Mouse (Mus musculus) kidney, postnatal 36 days (tissue): ENCODE results near the gene Gm20547.
"Not testable (repeated sequence)": the region's sequence is repeated elsewhere in the genome, so short reads cannot be mapped to it uniquely, and the experiment has no call there.

Source experiments
- DNase-seq, 2 experiments: peaks; one replicate each; pipeline ENCODE4 v3.0.0; 2021 to 2022; ENCODE audit warnings: mixed read lengths in 2 of 2

The Gm20547 gene

DNA sequence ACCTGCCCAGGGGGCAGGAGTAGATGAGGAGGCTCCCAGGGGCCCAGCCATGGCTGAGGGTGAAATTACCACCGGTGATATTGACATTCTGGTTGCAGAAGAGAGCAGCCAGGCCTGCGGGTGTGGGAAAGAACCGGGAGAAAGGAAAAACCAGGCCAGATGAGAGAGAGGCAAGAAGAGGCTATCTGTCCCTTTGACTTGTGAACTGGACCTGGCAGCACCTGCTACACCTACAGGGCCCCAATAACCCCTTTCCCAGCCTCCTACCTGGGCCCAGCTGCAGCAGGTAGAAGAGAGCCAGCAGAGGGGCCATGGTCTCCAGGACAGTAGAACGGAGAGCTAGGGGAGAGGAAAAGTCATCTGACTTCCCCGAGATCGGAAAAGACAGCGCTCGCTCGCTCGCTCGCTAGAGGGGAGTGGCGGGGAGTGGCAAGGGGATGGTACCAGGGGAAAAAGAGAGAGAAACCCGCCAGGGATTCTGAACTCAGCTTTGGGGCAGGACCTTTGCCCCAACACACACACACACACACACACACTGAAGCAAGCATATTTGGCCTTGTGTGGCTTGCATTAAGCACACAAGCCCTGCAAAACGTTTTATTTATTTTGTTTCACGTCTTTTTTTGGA, at the start of gene Gm20547:
Gene Gm20547 (minus strand): TSS at position 360 of the 628 bp plus-strand sequence.
- peak; percentile 58 to 66 for DNase-seq

DNA sequence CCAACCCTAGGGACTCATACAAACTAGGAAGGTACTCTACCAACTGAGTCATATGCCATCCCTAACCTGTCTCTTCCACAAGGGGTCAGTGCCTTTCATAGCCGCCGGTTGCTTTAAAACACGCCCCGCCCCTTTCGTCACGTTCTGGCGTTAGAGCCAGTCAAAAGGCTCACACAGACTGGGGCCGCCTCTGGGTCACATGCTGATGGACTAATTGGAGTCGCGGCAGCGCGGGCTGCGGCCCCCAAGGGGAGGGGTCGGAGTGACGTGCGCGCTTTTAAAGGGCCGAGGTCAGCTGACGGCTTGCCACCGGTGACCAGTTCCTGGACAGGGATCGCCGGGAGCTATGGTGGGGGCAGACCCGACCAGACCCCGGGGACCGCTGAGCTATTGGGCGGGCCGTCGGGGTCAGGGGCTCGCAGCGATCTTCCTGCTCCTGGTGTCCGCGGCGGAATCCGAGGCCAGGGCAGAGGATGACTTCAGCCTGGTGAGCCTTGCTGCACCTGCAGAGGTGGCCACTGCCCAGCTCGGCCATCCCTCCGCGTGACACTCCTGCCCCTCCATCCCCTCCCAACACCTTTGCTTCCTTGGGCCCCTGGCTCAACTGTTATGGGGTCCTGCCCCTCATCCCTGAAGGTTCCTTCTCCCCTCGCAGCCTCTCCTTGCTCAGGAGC, 49.4 kb upstream of the Gm20547 start, which contains the start of gene Neu1:
Gene Neu1 (plus strand): TSS at position 193 of the 674 bp plus-strand sequence.
- peak; percentile 100 for DNase-seq

DNA sequence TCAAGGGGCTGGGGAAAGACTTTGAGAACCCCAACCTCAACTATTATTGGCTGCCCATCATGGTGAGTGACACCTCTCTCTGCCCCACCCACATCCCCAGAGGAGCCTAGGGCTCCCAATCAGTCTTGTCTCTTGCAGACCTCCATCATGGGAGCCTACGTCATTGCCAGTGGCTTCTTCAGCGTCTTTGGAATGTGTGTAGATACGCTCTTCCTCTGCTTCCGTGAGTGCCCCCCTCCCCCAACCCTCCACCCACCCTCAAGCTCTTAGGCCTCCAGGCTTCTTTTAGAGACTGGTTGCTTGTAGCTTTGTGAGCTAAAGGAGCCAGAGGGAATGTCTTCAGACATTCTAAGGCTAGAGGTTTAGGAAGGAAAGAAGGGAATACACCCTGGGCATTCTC, 47.0 kb upstream of the Gm20547 start:
- no peak for DNase-seq

DNA sequence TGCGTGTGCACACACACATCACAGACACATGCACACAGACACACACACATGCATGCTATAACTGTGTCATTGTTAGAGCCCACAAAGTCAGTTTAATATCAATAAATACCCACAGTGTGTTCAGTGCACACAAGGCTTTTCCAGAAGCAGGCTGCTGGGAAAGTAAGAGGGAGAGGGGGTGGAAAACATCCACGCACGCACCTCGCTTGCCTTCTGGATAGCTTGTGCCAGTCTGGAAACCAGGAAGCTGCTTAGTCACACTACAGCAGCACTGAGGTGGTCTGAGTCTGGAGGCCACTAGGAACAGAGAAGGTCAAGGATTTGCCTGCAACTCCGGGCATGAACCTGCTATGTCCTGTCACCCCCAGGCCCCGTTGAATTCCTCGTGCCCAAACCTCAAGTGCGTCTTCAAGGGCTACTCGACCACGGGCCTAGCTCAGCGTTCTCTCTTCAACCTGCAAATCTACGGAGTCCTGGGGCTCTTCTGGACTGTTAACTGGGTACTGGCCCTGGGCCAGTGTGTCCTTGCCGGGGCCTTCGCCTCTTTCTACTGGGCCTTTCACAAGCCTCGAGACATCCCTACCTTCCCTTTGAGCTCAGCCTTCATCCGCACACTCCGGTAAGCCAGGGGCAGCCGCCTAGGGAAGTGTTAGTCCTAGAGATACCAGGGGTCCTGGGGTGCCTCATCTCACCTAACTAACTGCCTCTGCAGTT, 45.6 kb upstream of the Gm20547 start:
- DNase-seq, result no peak

DNA sequence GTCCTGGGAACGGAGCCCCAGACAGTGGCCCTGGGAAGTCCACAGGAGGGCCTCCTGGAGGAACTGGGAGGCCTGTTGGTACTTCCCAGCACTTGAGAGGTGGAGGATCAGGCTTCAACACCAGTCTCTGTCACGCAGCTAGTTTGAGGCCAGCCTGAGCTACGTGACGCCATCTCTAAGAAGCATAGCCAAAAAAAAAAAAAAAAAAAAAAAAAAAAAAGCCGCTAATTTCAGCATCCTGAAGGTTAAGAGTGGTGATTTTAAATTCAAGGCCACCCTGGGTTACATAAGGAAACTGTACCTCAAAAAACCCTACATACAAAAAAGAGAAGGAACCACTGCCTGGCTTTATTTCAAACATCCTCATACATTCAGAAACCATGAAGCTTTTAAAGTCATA, 42.4 kb upstream of the Gm20547 start:
- DNase-seq, result no peak

DNA sequence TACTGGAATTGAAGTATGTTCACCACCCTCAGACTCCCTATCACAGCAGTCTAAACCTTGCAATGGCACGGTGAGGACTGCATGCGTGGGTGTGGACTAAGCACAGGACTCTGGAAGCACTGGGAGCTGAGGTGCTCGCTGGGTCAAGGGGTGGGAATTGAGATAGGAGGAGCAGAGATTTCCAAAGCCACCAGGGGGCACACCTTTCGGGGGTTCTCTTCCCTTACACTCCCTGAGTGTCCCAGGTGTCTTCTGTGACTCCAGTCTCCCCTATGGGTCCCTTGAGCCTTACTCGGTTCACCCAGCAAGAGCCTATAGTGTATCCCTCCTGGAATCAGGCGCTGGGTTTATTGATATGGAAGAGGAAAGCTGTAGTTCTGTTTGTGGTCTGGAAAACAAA, 41.1 kb upstream of the Gm20547 start:
- peak in 1 of 2 experiments; percentile 52 for DNase-seq

DNA sequence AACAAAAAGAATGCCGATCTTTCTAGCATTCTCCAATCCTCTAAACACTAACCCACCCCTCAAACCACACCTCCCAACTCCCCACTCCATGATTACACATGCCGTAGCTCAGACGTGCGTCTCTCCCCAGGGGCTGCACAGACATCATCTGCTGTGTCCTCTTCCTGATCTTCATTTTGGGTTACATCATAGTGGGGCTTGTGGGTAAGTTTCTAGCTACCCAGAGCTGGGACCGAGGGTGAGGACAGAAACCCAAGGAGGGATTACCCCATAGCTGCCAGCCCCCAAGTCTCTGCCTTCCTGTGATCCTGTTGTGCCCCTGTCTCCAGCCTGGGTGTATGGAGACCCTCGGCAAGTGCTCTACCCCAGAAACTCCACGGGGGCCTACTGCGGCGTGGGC, 35.3 kb upstream of the Gm20547 start:
- no peak for DNase-seq

DNA sequence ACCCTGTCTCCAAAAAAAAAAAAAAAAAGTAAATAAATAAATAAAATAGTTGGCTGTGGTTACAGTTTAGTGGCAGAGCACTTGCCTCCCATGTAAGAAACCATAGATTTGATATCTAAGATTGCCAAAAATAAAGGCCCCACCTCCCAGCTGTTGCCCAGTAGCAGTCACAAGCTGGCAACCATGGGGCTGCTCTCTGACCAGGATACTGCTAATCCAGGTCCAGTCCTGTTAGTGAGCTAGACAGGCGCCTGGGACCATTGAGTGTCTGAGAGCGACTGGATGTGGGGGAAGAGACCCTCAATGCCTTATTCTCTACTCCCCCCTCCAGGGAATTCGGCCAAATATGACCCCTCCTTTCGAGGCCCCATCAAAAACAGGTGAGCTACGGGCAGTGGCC, 34.5 kb upstream of the Gm20547 start:
- DNase-seq, result no peak

DNA sequence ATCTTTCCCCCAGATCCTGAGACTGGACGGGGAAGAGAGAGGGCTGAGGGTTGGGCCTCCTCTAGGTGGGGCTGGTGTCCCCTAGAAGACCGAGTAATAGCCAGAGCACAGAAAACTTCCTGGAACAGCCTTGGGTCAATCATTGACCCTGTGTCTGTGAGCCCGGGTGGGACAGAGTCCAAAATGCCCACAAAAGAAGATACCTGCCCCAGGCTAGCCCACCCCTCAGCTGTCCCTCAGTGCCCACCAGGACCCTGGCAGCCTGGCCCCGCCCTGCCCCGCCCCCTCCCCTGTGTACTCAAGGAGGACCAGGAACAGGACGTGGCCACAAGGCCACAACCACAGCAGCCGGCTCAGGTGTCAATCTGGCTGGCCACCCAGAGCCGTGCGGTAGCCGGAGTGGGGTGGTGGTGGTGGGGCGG, 33.6 kb upstream of the Gm20547 start:
- DNase-seq, result peak; percentile 86 to 87

DNA sequence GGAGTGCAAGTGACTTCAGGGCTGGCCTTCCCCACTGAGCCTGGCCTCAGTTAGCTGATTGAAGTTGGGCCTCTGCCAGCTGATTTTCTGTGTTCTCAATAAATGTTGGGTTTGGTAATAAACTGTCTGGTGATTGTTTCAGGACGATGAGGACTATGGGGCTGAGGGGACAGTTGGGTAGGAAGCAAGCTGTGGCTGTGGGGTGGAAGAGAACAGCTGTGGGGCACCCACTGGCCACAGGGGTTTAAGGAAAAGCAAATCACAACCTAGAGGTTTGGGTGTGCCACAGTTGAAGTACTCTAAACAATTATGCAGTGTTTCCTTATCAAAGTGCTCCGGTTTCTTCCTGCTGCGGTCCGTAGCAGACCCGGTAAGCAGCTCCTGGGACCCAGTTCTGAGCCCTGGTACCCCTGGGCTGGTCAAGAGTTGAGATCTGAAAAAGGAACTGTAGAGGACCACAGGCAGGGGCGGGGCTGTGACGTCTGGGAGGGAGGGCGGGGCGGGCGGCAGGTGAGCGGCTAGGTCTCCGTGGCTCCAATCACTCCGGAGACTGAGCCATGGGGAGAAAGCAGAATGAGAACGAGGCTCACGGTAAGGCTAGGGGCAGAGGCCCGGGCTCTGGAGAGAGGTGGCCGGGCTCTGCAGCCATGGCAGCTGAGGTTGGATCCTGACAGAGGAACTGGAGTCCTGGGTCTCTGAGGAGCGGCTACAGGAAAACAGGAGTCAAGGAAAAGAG, 32.3 kb upstream of the Gm20547 start, which contains the start of gene Slc44a4:
Gene Slc44a4 (plus strand): TSS at position 537 of the 736 bp plus-strand sequence.
- DNase-seq, result peak in 1 of 2 experiments; percentile 78

DNA sequence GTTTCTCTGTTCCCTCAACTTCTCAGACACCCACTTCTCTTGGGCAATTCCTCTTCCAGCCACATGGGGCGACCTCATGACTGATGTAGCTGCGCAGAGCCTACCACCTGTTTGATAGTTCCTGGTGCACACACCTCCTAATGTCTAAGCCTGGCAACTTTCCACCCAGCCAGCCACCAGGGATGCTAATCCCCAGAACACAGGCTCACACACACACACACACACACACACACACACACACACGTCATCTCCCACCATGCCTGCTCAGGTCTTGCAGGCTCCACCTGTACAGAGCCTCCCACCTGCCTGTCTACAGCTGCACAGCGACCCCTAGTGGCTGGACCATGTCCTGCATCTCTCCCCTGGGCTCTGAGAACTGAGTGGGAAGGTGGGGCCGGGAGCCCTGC, 30.1 kb upstream of the Gm20547 start:
- DNase-seq, result peak; percentile 84 to 92

DNA sequence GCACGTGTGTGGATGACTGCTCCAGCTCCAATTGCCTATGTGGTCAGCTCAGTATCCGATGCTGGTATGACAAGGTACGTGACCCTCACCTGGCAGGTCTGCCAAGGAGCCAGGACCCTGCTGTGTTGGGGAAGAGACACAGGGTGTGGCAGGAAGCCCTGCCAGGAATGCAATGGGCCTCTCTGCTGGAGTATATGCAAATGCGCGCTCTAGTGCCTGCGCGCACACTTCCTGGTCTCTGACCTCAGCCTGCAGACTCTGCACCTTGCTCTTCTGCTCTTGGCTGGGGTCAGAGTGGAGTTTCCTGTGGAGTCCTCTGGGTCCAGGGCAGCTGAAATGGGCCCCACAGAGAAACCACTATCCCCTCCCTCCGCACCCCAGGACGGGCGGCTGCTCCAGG, 29.1 kb upstream of the Gm20547 start:
- DNase-seq, result peak; percentile 69 to 77

DNA sequence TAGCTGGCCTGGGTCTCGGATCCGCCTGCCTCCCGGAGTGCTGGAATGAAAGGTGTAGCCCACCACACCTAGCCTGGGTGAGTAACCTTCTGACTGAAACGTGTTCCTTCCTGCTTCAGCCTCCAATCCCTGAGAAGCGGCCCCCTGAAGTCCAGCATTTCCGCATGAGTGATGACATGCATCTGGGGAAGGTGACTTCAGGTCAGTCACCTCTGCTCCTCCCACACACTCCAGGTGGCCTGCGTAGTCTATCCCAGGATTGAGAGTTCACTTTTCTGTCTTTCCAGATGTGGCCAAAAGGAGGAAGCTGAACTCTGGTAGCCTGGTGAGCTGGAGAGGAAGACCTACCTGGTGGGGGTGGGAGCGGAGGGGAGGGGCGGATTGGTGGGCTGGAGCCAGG, 21.1 kb upstream of the Gm20547 start:
- DNase-seq, result no peak

DNA sequence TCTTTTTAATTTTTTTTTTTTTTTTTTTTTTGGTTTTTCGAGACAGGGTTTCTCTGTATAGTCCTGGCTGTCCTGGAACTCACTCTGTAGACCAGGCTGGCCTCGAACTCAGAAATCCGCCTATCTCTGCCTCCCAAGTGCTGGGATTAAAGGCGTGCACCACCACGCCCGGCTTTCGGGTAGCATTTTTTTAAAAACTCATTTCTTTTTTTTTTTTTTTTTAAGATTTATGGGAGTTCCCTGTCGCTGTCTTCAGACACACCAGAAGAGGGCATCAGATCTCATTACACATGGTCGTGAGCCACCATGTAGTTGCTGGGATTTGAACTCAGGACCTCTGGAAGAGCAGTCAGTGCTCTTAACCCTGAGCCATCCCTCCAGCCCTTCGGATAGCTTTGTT, 20.1 kb upstream of the Gm20547 start:
- DNase-seq, result not testable (repeated sequence)

DNA sequence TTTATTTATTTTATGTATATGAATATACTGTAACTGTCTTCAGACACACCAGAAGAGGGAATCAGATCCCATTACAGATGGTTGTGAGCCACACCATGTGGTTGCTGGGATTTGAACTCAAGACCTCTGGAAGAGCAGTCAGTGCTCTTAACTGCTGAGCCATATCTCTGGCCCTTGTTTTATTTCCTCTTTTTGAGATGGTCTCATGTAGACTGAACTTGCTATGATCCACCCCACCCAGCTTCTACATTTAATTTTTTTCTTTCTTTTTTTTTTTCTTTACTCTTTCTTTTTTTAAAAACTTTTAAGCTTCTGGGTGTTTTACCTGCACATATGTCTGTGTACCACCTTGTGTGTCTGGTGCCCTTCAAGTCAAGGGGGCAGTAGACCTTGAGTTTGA, 19.0 kb upstream of the Gm20547 start:
- not testable (repeated sequence) for DNase-seq

DNA sequence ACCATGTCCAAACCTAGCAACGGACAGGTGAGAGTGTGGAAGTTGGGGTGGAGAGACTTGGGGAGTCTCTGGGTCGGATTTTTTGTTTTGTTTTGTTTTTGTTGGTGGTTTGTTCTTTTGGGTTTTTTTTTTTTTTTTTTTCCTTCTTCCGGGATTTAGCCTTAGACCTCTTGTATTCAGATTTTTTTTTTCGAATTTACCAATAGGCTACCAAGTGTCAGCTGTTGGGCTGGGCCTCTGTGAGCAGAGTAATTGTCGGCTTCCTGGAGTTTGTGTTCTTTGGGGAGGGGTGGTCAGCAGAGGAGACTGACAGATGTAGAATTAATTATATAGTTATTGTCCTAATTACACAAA, 18.0 kb upstream of the Gm20547 start:
- DNase-seq, result peak; percentile 58 to 59

DNA sequence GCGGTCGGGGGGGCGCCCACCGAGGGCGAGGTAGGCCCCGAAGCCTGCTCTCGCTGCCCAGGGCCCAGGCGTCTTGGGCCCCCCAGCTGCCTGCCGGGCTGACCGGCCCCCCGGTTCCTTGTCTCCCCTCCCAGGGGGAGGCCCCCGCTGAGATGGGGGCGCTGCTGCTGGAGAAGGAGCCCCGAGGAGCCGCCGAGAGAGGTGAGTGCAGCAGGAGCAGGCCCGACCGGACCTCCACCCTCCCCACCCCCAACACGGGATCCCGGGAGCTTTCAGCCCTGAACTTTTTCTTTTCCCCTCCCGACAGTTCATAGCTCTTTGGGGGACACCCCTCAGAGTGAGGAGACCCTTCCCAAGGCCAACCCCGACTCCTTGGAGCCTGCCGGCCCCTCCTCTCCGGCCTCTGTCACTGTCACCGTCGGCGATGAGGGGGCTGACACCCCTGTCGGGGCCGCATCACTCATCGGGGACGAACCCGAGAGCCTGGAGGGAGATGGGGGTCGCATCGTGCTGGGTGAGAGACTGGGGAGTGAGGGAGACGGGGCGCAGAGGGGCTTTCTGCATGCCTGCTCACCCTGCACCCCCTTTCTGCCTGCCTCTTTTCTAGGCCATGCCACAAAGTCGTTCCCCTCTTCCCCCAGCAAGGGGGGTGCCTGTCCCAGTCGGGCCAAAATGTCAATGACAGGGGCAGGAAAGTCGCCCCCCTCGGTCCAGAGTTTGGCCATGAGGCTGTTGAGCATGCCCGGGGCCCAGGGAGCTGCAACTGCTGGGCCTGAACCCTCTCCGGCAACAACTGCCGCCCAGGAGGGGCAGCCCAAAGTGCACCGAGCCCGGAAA, 17.4 kb upstream of the Gm20547 start:
- peak; percentile 39 to 69 for DNase-seq

DNA sequence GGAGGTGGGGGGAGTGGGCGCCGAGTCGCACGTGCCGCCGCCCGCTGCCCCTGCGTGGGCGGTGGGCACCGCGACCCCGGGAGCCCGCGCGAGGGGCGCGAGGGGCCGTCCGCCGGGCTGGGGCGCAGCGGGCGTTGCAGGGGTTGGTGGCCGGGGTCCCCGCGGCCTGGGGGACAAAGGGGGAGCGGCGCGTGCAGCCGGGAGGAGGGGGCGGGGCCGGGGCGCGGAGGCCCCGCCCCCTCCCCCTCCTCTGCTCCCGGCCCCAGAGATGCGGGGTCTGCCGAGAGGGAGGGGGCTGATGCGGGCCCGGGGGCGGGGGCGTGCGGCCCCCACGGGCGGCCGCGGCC, 16.8 kb upstream of the Gm20547 start:
- DNase-seq, result peak in 1 of 2 experiments; percentile 59

DNA sequence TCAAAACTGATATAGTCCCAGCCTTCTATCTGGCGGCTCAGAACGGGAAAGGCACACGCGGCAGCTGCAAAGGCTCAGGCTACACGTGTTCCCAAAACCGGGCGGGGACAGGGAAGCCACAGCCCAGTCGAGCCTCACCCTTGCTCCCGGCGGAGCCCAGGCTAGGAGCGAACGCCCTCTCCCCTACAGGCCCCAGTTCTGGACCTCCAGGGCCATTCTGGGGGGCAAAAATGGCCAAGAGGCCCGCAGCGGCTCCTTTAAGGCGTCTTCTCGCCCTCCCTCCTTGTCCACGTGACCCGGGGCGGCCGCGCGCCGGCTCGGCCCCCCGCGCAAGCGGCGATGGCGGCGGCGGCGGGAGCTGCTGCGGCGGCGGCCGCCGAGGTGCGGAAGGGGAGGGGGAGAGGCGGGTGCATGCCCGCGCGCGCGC, 16.3 kb upstream of the Gm20547 start, which contains the start of the genes C2 and Ehmt2:
Gene C2 (minus strand): TSS at position 106 of the 427 bp plus-strand sequence.
Gene Ehmt2 (plus strand): TSS at position 310 of the 427 bp plus-strand sequence.
- peak; percentile 66 to 89 for DNase-seq

DNA sequence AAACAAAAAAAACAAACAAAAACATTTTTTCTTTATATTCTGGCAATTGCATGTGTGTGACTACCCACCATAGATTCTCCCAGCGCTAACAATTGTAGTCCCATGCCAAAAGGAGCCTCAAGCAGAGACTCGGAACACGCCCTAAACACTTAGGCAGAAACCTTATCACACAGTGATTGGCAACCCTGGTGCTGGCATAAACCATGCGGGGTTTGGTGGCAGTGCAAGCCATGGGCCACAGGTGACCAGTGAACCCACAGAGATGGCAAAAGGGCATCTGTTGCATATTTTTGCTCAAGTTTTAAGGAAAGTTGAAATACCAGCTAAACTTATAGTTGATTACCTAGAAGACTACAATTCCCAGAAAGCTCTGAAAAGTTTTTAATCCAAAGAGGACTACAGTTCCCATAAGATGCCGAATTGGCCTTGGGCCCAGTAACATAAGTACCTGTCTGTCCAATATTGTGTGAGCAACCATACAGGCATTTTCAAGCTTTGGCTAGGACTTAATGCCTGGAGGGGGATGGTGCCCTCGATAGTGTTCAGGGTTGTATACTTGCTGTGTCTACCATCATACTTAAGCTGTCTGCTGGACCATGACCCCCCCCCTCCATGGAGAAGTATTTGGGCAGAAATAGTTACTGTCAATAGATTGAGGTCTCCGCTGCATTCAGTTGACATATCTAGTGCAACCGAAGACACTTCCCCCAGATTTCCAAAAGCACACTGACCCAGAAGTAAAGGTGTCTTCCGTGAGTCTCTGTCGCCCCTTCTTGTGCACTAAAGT, 15.7 kb upstream of the Gm20547 start:
- DNase-seq, result peak; percentile 35 to 43

DNA sequence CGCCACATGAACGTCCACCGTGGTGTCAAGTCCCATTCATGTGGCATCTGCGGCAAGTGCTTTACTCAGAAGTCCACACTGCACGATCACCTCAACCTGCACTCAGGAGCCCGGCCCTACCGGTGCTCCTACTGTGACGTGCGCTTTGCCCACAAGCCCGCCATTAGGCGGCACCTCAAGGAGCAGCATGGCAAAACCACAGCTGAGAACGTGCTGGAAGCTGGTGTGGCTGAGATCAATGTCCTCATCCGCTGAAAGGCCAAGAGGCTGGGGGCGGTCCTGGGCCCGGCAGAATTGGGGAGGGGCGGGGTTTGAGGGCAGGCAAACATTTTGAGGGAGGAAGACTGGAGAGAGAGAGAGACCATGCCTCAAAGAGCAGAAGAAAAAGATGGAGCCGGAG, 14.5 kb upstream of the Gm20547 start:
- no peak for DNase-seq
